Mouse (Mus musculus) E14TG2a.4 (cell line): ENCODE data around the gene Stat6.

Experiments
- CTCF ChIP-seq: conservative IDR thresholded peaks from 2 replicates; pipeline ENCODE4 v1.5.1; 2014; ENCODE audit warnings: low read length
- NANOG ChIP-seq: IDR thresholded peaks from 2 replicates; pipeline ENCODE4 v1.6.1; 2014; ENCODE audit warnings: borderline replicate concordance, low read length, mixed read lengths
- POU5F1 ChIP-seq: IDR thresholded peaks from 2 replicates; pipeline ENCODE4 v1.6.1; 2014; ENCODE audit warnings: low read length, borderline replicate concordance

GRCm38 (mm10) chr10:127605251-127605547, 37.6 kb upstream of the Stat6 start:
- TF ChIP-seq CTCF (no peak), POU5F1 (no peak), NANOG (no peak)
